Mouse (Mus musculus): ENCODE results near the gene Gm49711.
"Not testable (repeated sequence)": the region's sequence is repeated elsewhere in the genome, so short reads cannot be mapped to it uniquely, and the experiment has no call there.

The Gm49711 gene

DNA sequence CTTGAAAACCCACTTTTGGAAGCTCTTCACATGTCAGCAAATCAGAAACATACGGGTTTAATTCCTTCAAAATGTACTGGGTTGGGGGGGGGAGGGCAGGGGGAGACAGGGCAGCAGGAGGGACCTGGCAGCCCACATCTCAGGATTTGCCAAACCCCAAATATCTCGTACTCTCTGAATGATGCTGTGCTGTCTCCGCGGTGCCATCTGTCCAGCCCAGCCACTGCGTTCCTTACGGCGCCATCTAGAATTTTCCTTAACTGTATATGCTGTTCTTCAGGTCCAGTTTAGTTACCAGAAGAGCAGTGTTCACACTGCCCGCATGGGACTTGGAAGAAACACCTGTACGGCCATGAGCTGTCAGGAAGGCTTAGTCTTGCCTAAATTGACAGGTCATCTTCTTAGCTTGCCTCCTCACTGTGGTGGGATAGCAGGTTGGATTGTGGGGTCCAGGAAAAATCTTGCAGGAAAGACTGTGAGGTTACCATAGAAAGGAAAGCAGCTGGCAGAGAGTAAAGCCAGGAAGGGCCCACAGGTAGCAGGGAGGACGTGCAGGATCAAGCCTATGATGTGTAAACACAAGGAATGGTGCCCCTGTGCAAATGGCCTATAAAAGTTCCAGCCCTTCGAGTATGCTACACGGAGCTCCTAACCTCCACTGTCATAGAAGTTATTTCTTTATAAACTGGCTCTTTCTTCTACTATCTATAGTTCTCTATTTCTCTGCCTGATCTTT is 89.7 kb downstream of the Gm49711 start:
- in situ Hi-C loops (cut with MboI; ENCODE audit: low pct_unique_long_range_greater_than_20kb in 1 of 2, low sequenced_read_pairs in 2 of 2, unreplicated experiment in 1 of 2), result no loop called here

DNA sequence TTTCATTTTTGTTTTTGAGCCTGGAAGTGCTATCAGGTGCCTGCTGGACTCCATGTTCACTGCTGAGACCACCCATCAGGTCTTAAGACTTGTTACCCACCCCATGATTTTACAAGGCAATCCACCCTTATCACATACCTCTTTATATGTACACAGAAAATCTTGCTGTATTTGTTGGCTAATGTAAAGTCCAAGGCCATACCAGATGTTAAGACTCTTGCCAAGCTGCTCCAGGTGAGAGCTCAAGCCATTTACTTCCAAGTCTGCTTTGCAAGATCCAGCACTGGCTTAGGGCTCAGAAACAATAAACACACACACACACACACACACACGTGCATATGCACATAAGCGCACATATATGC is 90.2 kb downstream of the Gm49711 start:
- in situ Hi-C loops (cut with MboI; ENCODE audit: low pct_unique_long_range_greater_than_20kb in 1 of 2, low sequenced_read_pairs in 2 of 2, unreplicated experiment in 1 of 2), result no loop called here

DNA sequence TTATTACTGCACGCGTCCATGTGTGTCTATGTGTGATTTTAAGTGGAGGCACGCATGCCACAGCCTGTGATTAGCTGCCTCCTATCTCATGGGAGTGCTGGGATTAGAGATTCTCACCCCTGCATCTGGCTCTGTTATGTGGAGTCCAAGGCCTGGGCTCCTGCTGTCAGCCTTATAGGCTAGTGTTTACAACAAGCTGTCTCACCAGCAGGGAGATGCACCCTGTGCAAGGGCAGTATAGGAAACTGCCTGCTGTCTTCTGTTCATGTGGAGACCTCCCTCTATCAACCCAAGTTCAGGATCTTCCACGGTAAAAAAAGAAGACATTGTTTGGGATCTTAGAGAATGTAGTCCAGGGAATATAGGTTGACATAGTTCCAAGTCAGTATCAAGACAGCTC is 92.9 kb downstream of the Gm49711 start:
- in situ Hi-C loops (cut with MboI; ENCODE audit: low pct_unique_long_range_greater_than_20kb in 1 of 2, low sequenced_read_pairs in 2 of 2, unreplicated experiment in 1 of 2), result no loop called here

DNA sequence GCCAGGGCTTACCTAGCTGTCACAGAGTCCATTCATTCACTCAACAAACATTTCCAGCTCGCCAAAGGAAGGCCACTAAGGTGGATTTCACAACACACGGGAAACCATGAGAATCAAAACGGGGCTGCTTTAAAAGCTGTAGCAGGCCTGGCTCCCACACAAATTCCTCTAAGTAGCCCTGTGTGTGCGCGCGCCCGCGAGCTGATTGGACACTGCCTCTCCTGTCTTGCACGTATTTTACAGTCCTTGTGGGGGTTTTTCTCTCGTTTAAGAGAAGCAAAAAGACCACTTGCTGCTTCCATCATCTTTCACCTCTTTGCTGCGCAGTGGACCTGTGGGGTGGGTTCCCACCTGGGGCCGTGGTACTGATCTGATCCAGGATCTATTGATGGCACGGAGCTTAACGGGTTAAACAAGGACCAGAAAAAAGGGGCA is 99.9 kb downstream of the Gm49711 start:
- in situ Hi-C loops (cut with MboI; ENCODE audit: low pct_unique_long_range_greater_than_20kb in 1 of 2, low sequenced_read_pairs in 2 of 2, unreplicated experiment in 1 of 2), result no loop called here

DNA sequence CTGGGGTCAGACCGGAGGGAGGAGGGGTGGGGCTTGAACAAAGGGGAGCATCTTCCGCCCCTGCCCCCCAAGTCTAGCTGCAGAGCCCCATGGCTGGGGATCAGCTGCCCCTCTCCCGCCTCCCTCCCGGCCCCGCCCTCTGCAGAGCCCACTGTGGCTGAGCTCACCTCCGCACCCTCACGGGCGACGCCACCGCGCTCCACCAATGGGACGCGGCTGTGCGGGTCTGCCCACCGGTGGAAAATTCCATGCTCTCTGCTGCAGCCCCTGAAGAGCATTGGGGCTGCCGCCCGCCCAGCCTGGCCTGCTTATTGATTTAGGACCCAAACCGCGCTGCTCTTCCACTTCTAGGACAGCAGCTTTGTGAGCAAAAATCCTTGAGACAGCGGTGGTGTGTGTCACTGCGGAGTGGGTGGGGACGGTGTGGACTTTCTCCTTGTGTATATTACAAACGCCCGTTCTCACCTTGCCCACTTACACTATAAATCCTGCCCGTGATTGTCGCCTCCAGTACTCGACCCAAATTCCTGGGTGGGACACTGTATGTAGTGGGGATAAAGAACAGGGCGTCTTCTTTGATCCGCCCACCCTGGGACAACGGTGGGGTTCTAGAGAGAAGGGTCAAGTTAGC is 100.5 kb downstream of the Gm49711 start:
- in situ Hi-C loops (cut with MboI; ENCODE audit: low pct_unique_long_range_greater_than_20kb in 1 of 2, low sequenced_read_pairs in 2 of 2, unreplicated experiment in 1 of 2), result no loop called here

DNA sequence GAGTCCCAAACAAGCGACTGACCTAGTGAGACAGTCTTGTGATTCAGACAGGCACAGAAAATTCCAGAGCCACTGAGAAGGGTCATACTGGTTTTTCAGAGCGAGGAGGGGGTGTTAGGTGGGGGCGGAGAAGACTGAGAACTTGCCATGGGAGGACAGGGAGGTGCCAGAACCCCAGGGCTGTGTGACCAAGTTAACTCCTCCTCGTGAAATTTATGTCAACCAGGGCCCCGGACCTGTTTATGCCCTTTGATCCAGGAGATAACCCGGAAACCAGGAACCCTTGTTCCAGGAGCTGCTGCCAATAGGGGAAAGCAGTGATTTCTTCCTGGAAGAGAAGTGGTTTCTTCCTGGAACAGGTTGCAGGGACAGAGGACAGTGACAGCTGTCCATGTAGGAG is 101.0 kb downstream of the Gm49711 start:
- in situ Hi-C loops (cut with MboI; ENCODE audit: low pct_unique_long_range_greater_than_20kb in 1 of 2, low sequenced_read_pairs in 2 of 2, unreplicated experiment in 1 of 2), result no loop called here

DNA sequence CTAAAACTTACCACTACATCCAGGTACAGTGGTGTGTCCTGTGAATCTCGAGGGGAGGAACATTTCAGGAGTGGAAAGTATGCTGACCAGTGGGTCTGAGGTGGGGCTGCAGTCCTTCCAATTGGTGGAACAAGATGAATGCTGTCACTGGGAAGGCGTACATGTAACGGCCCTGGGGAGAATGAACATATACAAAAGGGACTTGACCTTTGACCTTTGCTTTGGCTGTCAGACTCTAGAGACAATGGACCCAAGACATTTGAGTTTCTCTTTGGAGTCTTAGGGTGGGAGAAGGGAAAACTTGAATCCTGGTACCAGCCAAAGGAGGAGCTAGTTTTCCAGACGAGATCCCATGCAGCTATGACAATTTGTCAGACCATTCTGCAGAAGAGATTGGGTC is 104.2 kb downstream of the Gm49711 start:
- in situ Hi-C loops (cut with MboI; ENCODE audit: low pct_unique_long_range_greater_than_20kb in 1 of 2, low sequenced_read_pairs in 2 of 2, unreplicated experiment in 1 of 2), result no loop called here

DNA sequence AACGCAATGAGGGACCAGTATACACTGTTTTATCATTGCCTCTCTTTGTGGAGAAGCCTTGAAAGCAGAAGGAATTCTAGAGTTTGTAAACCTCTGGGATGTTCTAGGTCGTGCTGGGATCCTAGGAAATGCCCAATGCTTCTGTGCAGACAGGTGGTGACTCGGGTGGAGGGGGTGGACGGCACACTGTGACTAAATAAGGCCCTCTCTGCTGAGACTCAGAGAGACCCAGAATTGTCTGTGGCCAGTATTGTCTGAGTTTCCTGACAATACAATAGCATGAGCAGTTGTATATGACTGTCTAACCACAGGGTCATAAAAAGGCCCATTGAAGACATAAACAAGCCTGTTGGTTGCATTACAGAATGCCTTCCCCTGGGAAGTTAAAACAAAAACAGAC is 105.4 kb downstream of the Gm49711 start:
- in situ Hi-C loops (cut with MboI; ENCODE audit: low pct_unique_long_range_greater_than_20kb in 1 of 2, low sequenced_read_pairs in 2 of 2, unreplicated experiment in 1 of 2), result no loop called here

DNA sequence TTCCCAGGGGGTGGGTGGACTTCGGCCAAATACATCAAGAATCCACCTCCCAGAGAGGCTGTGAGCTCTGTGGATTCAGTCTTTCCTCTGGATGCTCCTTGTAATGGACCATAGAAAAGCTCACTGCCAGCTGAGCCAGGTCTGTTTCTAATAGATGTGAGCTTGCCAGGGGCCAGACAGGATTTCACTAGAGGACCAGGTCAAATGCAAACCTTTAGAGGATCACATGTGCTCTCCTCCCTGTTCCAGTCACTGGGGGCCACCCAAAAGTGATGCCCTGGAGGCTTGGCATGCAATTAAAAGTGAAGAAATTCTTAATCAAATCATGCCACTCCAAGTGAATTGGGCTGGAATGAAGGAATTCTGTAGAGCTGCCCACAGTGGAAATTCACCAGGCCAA is 117.9 kb downstream of the Gm49711 start:
- in situ Hi-C loops (cut with MboI; ENCODE audit: low pct_unique_long_range_greater_than_20kb in 1 of 2, low sequenced_read_pairs in 2 of 2, unreplicated experiment in 1 of 2), result loop anchor here in 1 of 2 experiments (10.0 kb wide), 1 partner anchor 109 kb away; no protein-coding TSS in a partner anchor

DNA sequence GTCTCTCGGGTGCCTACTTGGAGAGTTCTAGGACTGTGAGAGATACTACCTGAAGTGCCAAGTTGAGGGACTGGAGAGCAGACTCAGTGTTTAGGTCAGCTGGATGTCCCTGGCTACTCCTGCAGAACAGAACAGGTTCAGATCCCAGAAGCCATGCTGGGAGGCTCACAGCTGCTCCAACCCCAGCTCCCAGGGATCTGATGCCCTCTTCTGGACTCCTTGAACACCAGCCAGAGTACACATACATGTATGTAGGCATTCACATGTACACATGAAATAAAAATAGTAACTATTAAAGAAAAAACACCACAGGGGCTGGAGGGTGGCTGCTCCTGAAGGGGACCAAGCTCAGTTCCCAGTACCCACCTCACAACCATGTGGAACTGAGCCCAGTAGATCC is 119.6 kb downstream of the Gm49711 start:
- in situ Hi-C loops (cut with MboI; ENCODE audit: low pct_unique_long_range_greater_than_20kb in 1 of 2, low sequenced_read_pairs in 2 of 2, unreplicated experiment in 1 of 2), result loop anchor here in 1 of 2 experiments (10.0 kb wide), 1 partner anchor 107 kb away; no protein-coding TSS in a partner anchor

DNA sequence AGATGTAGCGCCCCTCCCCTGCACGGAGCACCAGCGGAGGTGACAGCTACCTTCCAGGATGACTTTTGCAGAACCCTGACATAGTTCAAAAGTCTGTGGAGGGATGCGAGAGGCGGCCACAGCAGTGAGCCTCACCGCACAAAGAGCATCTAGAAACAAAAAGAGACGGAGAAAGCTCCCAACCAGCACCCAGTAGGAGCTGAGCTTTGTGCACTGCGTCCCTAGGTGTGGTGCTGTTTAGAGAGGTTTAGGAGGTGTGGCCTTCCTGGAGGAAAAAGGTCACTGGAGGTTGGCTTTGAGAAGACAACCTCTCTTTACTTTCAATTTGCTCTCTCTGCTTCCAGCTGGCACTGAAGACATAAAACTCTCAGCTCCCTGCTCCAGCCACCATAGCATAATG is 121.2 kb downstream of the Gm49711 start:
- in situ Hi-C loops (cut with MboI; ENCODE audit: low pct_unique_long_range_greater_than_20kb in 1 of 2, low sequenced_read_pairs in 2 of 2, unreplicated experiment in 1 of 2), result loop anchor here in 1 of 2 experiments (10.0 kb wide), 1 partner anchor 105 kb away; no protein-coding TSS in a partner anchor

DNA sequence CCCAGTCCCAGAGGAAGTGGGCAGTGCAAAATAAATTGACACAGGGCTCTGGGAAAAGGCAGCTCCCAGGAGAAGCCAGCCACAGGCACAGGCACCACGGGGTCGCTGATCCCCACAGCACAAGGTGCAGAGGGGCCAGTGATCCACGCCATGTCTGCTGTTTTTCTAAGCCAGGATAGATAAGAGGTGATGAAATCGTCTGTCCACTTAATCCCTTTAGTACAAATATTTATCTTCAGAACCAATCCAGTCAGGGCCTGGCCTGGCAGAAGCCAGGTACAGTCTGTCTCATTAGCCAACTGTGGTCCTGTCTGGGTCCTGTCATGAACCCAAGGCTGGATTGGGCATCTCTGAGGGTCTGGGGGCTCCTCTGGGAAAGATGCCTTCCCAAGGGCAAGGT is 125.4 kb downstream of the Gm49711 start:
- in situ Hi-C loops (cut with MboI; ENCODE audit: low pct_unique_long_range_greater_than_20kb in 1 of 2, low sequenced_read_pairs in 2 of 2, unreplicated experiment in 1 of 2), result no loop called here

DNA sequence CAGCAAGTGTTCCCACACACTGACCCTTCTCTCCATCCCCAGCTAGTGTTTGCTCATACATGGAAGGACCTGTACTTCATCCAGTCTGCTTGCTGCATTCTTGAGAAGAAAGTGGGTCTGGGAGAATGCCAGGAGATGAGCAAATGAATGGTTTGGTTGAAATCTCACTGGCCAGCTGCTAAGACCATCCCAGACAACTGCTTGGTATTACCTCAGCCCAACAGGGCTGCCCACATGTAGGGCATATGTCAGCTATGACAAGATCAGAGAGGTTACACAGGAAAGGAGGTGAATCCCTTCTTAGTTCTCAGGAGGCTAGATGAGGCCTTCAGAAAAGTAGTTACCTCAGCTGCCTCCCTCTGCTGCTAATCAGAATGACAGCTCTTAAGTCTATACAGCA is 132.5 kb downstream of the Gm49711 start:
- in situ Hi-C loops (cut with MboI; ENCODE audit: low pct_unique_long_range_greater_than_20kb in 1 of 2, low sequenced_read_pairs in 2 of 2, unreplicated experiment in 1 of 2), result no loop called here

DNA sequence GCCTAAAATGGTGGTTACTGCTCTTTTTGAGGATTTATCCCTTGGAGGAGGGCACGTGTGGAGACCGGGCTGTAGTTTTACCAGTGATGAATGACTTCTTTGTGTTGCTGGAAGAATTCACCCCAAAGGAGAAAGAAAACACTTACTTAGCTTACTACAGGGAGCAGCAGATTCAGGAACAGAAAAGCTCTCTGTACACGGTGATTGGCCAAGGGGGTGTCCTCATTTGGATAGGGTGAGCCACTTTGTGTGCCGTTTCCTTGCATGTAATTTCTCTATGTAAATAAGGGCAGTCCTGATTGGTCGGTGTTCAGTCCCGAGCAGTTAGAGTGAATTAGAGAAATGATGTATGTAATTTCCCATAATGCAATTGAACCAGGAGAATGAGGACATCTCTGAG is 137.0 kb downstream of the Gm49711 start:
- in situ Hi-C loops (cut with MboI; ENCODE audit: low pct_unique_long_range_greater_than_20kb in 1 of 2, low sequenced_read_pairs in 2 of 2, unreplicated experiment in 1 of 2), result no loop called here

DNA sequence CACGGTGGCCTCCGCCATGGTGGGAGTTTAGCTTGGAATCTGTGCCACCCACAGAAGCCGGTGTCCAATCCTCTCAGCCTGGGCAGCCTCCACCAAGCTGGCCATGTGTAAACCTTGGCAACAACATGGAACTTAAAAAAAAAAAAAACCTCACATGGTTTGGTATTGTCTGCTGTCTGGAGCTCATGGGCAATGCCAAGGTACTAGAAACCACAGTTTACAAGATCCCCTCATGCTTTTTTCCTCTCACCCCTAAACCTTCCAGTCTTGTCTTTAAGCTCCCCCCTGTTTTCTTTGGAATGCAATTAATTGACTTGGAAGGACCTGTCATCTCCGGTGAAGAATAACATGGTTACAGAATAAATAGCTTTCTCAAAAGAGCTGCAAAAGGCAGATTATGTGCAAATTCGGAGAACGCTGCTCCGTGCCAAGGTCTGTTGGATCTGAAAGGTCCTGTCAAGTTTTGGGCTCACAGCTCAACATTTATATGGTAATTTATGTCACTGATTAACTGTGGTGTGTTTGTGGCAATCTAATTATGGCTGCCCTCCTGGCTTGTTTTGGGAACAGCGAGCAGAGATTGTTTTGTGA is 138.7 kb downstream of the Gm49711 start:
- in situ Hi-C loops (cut with MboI; ENCODE audit: low pct_unique_long_range_greater_than_20kb in 1 of 2, low sequenced_read_pairs in 2 of 2, unreplicated experiment in 1 of 2), result no loop called here

DNA sequence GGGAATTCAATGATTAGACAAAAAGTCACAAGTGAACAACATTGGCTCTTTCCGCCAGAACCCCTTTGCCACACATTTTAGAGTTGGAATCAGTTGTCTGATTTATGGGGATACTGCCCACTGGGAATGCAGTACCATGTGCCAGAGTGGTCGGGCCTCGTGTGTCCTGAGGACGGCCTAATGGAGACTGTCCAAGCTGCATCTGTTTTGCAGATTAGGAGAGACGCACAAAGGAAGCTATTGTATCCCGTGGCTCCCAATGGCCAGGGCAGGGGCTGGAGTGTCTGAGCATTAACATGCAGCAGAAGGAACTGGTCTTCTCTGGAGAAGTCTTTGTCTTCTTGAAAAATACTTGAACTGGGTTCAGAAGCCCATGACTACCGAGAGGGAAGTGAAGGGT is 142.5 kb downstream of the Gm49711 start:
- in situ Hi-C loops (cut with MboI; ENCODE audit: low pct_unique_long_range_greater_than_20kb in 1 of 2, low sequenced_read_pairs in 2 of 2, unreplicated experiment in 1 of 2), result no loop called here

DNA sequence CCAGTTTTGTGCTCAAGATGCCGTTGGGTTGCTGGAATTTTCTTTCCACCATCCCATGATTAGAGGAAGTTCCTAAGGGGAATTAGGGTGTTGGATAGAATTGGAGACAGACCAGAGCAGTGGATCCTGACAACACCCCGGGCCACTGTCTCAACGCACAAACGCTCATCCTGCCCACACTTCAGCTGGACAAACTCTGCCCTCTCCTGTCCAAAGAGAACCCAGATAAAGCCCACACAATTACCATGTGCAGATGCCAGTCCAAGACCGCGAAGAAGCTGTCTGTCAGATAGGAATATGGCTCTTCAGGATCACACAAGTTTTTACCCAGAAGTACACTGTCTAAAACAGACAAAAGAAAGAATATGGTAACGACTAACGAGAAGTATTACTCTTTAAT is 145.5 kb downstream of the Gm49711 start:
- in situ Hi-C loops (cut with MboI; ENCODE audit: low pct_unique_long_range_greater_than_20kb in 1 of 2, low sequenced_read_pairs in 2 of 2, unreplicated experiment in 1 of 2), result no loop called here

DNA sequence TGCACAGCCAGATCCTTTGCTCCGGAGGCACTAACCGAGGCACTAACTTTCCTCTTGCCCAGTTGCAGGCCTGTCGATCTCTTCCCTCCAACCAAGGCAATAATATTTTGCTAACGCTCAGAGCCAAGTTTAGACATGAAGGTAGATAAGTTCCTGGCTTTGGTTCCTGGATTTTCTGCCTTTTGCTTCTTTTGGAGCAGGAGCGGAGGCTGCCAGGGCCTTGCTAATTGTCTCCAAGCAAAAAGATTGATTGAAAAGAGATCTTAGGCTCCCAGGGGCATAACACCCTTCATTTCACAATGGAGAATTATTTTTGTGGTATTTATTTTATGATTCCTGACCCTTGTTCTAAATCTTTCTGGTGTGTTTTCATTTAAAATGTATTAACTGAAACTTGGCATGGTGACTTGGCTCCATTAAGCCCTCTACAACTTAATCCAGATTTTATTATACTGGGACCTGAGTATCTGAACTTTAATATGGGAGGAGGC is 151.2 kb downstream of the Gm49711 start:
- in situ Hi-C loops (cut with MboI; ENCODE audit: low pct_unique_long_range_greater_than_20kb in 1 of 2, low sequenced_read_pairs in 2 of 2, unreplicated experiment in 1 of 2), result no loop called here

DNA sequence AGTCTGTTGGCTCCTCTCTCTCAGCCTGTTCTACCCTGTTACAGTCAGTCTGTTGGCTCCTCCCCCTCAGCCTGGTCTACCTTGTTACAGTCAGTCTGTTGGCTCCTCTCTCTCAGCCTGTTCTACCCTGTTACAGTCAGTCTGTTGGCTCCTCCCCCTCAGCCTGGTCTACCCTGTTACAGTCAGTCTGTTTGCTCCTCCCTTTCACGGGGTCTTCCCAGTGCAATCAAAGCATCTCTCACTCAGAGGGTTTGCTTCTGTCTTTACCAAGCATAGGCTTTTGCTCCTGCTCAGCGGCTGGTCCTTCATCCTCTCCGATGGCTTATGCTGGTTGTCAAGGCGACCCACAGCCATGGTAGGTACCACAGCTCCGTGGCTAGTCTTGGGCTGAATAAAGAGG is 152.2 kb downstream of the Gm49711 start:
- in situ Hi-C loops (cut with MboI; ENCODE audit: low pct_unique_long_range_greater_than_20kb in 1 of 2, low sequenced_read_pairs in 2 of 2, unreplicated experiment in 1 of 2), result not testable (repeated sequence)

DNA sequence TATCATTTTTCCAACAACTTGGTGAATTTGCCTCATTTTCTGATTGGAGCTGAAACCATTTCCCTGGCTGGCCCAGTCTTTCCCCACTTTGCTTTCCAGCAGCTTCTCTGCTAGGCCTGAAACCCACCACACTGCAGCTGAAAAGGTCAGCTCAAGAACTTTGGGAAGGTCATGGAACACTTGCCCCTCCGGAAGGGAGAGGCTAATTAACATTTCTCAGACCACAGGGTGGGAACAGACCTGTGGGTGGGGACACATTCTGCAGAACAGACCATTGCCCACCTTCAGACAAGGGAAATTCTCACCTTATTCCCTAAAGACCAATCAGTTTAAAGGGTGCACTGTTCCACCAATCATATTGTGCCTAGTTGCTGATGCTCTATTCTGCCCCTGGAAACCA is 155.8 kb downstream of the Gm49711 start:
- in situ Hi-C loops (cut with MboI; ENCODE audit: low pct_unique_long_range_greater_than_20kb in 1 of 2, low sequenced_read_pairs in 2 of 2, unreplicated experiment in 1 of 2), result not testable (repeated sequence)
